Mouse (Mus musculus): Measurements from ENCODE around the gene Lamtor1. TPM values are rescaled to one million over a fixed set of nuclear protein-coding genes. Genes with fewer than 3 reads are reported as not detected.

Gene Lamtor1
- polyA plus RNA-seq (2015; fragmentation: Nextera tagmentation; extraction: Ambion mirVana): 147 and 149 TPM in 2 replicates

GRCm38 (mm10) chr7:101905561-101906286, at the start of gene Lamtor1:
Lamtor1 (plus strand) TSS chr7:101905904.
- H3K4me2 ChIP-seq (ENCODE audit: low read depth, low read length): peak within 1 kb of the TSS; percentile 81
- peak; percentile 98 for ATAC-seq (ENCODE audit: insufficient read depth, low FRiP score)

GRCm38 (mm10) chr7:101857094-101857493, 48.6 kb upstream of the Lamtor1 start, which contains the start of gene Folr2:
Folr2 (minus strand) TSS chr7:101857194.
- Histone ChIP-seq H3K9ac (ENCODE audit: low read length) (no peak within 1 kb of the TSS), H3K36me3 (ENCODE audit: control insufficient read depth, insufficient read depth, low read length) (no peaks in the 10 kb centered on the region), H3K4me1 (ENCODE audit: control insufficient read depth, insufficient read depth, low read length) (no peaks in the 10 kb centered on the region; the same call in 1 of the 2 replicates), H3K4me3 (replicated peaks; ENCODE audit: low read length) (no peak within 1 kb of the TSS), H3K27ac (ENCODE audit: low read length) (no peak within 1 kb of the TSS), H3K27me3 (ENCODE audit: control insufficient read depth, insufficient read depth, low read length) (no peaks in the 10 kb centered on the region), H3K4me2 (ENCODE audit: low read depth, low read length) (no peak within 1 kb of the TSS), H3K9me3 (replicated peaks; ENCODE audit: control insufficient read depth, low read length) (no peaks in the 10 kb centered on the region)
- ATAC-seq (ENCODE audit: insufficient read depth, low FRiP score): no peak
- WGBS: 84% methylated on average over 4 of the region's 4 CpGs

More at GRCm38 (mm10) chr7:101905561-101906286, at the start of gene Lamtor1:
- peak within 1 kb of the TSS; percentile 96 for H3K27ac ChIP-seq (ENCODE audit: low read length)
- H3K9ac ChIP-seq (ENCODE audit: low read length): peak within 1 kb of the TSS; percentile 97
- peaks cover 20% of the 10 kb centered on the region for H3K4me1 ChIP-seq (ENCODE audit: control insufficient read depth, insufficient read depth, low read length)
- WGBS: under 1% methylated on average over 61 of the region's 61 CpGs
- H3K27me3 ChIP-seq (ENCODE audit: control insufficient read depth, insufficient read depth, low read length): no peaks in the 10 kb centered on the region
- peak within 1 kb of the TSS; percentile 82 for H3K4me3 ChIP-seq (replicated peaks; ENCODE audit: low read length)
- no peaks in the 10 kb centered on the region for H3K9me3 ChIP-seq (replicated peaks; ENCODE audit: control insufficient read depth, low read length)
- H3K36me3 ChIP-seq (ENCODE audit: control insufficient read depth, insufficient read depth, low read length): no peaks in the 10 kb centered on the region

DNA sequence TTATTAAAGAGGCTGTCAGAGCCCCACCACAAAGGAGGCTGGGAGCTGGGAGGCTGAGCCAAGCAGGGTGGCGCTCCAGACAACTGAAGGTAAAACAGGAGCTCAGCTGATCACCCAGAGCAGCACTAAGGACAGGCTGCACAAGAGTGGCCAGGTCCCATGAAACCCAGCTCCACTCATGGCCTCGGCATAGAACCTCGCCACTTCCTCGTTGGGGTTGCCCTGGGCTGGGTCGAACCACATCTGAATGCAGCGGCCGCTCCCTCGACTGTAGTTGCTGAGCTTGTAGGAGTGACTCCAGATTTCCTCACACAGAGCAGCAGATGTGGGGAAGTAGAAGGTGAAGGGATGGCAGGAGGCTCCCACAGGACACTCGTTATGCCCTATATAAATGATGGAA, 47.3 kb upstream of the Lamtor1 start:
- no peaks in the 10 kb centered on the region for H3K9me3 ChIP-seq (replicated peaks; ENCODE audit: control insufficient read depth, low read length)
- no peak overlapping the region for H3K4me2 ChIP-seq (ENCODE audit: low read depth, low read length)
- 67% methylated on average over 9 of the region's 9 CpGs for WGBS
- no peaks in the 10 kb centered on the region for H3K27me3 ChIP-seq (ENCODE audit: control insufficient read depth, insufficient read depth, low read length)
- no peaks in the 10 kb centered on the region; the same call in 1 of the 2 replicates for H3K4me1 ChIP-seq (ENCODE audit: control insufficient read depth, insufficient read depth, low read length)
- H3K4me3 ChIP-seq (replicated peaks; ENCODE audit: low read length): no peak overlapping the region
- no peak for ATAC-seq (ENCODE audit: insufficient read depth, low FRiP score)
- no peak overlapping the region for H3K9ac ChIP-seq (ENCODE audit: low read length)
- 0 out of 2 replicates have a peak overlapping the region, but pooled peaks have one; percentile 23 for H3K27ac ChIP-seq (ENCODE audit: low read length)
- no peaks in the 10 kb centered on the region for H3K36me3 ChIP-seq (ENCODE audit: control insufficient read depth, insufficient read depth, low read length)

DNA sequence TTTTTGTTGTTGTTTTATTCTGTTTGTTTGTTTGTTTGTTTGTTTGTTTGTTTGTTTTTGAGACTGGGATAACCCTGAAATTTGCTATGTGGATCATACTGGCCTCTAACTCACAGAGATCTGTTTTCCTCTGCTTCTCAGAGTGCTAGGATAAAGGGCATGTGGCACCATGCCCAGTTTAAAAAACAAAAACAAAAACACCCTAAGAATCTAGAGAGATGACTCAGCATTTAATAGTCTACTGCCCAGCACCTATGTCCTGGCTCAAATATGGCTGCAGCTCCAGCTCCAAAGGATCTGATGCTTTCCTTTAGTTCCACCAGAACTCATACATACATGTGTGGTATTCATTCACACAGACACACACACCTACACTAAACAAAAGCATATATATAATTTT, 44.7 kb upstream of the Lamtor1 start:
- Histone ChIP-seq H3K4me1 (ENCODE audit: control insufficient read depth, insufficient read depth, low read length) (no peaks in the 10 kb centered on the region; the same call in 1 of the 2 replicates), H3K9ac (ENCODE audit: low read length) (no peak overlapping the region), H3K4me2 (ENCODE audit: low read depth, low read length) (no peak overlapping the region), H3K4me3 (replicated peaks; ENCODE audit: low read length) (no peak overlapping the region), H3K27ac (ENCODE audit: low read length) (no peak overlapping the region), H3K9me3 (replicated peaks; ENCODE audit: control insufficient read depth, low read length) (no peaks in the 10 kb centered on the region), H3K27me3 (ENCODE audit: control insufficient read depth, insufficient read depth, low read length) (no peaks in the 10 kb centered on the region), H3K36me3 (ENCODE audit: control insufficient read depth, insufficient read depth, low read length) (no peaks in the 10 kb centered on the region)
- ATAC-seq (ENCODE audit: insufficient read depth, low FRiP score): no peak

DNA sequence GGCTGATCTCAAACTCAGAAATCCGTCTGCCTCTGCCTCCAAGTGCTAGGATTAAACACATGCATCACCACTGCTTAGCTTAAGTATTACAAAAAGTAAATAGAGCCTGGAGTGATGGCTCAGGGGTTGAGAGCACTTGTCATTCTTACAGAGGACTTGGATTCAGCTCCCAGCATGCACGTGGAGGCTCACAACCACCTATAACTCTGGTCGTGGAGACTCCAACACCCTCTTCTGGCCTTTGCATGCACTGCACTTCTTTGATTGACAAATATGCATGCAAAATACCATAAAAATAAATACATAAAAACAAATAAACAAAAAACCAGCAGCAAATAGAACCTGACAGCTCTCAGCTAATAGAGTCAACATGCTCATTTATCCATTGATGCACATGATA, 43.4 kb upstream of the Lamtor1 start:
- H3K27ac ChIP-seq (ENCODE audit: low read length): no peak overlapping the region
- H3K4me1 ChIP-seq (ENCODE audit: control insufficient read depth, insufficient read depth, low read length): no peaks in the 10 kb centered on the region; the same call in 1 of the 2 replicates
- no peaks in the 10 kb centered on the region for H3K36me3 ChIP-seq (ENCODE audit: control insufficient read depth, insufficient read depth, low read length)
- 61% methylated on average over 3 of the region's 3 CpGs for WGBS
- H3K27me3 ChIP-seq (ENCODE audit: control insufficient read depth, insufficient read depth, low read length): no peaks in the 10 kb centered on the region
- no peak overlapping the region for H3K9ac ChIP-seq (ENCODE audit: low read length)
- ATAC-seq (ENCODE audit: insufficient read depth, low FRiP score): no peak
- H3K4me3 ChIP-seq (replicated peaks; ENCODE audit: low read length): no peak overlapping the region
- no peaks in the 10 kb centered on the region for H3K9me3 ChIP-seq (replicated peaks; ENCODE audit: control insufficient read depth, low read length)
- H3K4me2 ChIP-seq (ENCODE audit: low read depth, low read length): no peak overlapping the region

DNA sequence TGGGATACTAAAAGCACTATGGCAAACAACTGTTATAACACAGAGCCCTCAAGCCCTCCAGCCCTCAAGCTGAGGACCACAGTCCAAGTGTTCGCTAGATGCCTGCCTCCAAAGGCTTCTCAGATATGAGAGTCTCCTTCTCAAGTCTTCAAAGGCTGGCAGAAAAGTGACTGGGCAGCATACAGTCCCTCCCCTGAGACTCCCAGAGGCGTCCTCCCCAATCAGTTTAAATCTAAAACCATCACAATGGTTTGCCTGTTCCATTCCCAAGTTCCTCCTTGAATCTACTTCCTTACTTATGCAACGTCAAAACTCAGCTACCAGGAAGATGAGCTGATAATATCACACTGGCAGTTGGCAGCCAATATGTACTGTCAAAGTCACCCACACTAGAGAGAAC, 42.3 kb upstream of the Lamtor1 start, which contains the start of gene Anapc15:
Anapc15 (plus strand) TSS at position 301 of the 400 bp plus-strand sequence.
- Histone ChIP-seq H3K9ac (ENCODE audit: low read length) (no peak within 1 kb of the TSS), H3K9me3 (replicated peaks; ENCODE audit: control insufficient read depth, low read length) (no peaks in the 10 kb centered on the region), H3K27me3 (ENCODE audit: control insufficient read depth, insufficient read depth, low read length) (no peaks in the 10 kb centered on the region), H3K4me1 (ENCODE audit: control insufficient read depth, insufficient read depth, low read length) (no peaks in the 10 kb centered on the region; the same call in 1 of the 2 replicates), H3K4me2 (ENCODE audit: low read depth, low read length) (no peak within 1 kb of the TSS), H3K27ac (ENCODE audit: low read length) (no peak within 1 kb of the TSS), H3K4me3 (replicated peaks; ENCODE audit: low read length) (no peak within 1 kb of the TSS), H3K36me3 (ENCODE audit: control insufficient read depth, insufficient read depth, low read length) (no peaks in the 10 kb centered on the region)
- 65% methylated on average over 3 of the region's 3 CpGs for WGBS
- ATAC-seq (ENCODE audit: insufficient read depth, low FRiP score): no peak

DNA sequence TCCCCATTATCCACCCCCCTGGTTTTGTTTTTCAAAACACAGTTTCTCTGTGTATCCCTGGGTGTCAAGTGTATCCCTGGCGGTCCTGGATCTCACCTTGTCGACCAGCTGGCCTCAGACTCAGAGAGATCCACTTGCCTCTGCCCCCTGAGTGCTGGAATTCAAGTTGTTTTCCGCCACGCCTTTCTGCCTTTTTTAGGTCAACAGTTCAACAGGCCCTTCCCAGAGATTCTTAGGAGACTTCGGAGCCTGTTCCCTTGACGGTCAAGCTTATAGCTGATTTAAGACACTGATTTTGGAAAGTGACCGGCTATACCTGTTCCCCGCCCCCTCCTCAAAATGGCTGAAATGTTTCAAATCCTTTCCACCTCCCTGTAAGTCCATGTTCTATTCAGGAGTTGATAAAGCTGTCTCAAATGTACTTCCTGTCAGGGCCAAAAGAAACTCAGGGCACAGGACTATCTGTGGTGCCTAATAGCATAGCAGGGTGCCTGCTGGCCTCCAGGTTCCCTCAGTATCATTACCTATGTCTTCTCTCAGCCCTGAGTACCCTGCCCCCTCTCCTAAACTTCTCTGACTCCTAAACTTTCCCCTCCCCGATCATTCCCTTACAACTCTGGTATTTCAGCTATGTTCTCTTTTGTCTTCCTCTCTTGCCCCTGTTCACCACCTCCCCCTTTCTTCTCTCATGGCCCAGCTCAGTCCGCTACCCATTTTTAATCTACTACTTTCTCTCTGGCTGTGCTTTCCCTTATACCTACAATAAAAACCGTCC, 39.0 kb upstream of the Lamtor1 start:
- Histone ChIP-seq H3K27me3 (ENCODE audit: control insufficient read depth, insufficient read depth, low read length) (no peaks in the 10 kb centered on the region), H3K4me3 (replicated peaks; ENCODE audit: low read length) (no peak overlapping the region), H3K9ac (ENCODE audit: low read length) (no peak overlapping the region), H3K36me3 (ENCODE audit: control insufficient read depth, insufficient read depth, low read length) (no peaks in the 10 kb centered on the region), H3K27ac (ENCODE audit: low read length) (no peak overlapping the region), H3K4me1 (ENCODE audit: control insufficient read depth, insufficient read depth, low read length) (no peaks in the 10 kb centered on the region), H3K9me3 (replicated peaks; ENCODE audit: control insufficient read depth, low read length) (no peaks in the 10 kb centered on the region), H3K4me2 (ENCODE audit: low read depth, low read length) (no peak overlapping the region)
- ATAC-seq (ENCODE audit: insufficient read depth, low FRiP score): no peak
- 77% methylated on average over 11 of the region's 11 CpGs for WGBS

DNA sequence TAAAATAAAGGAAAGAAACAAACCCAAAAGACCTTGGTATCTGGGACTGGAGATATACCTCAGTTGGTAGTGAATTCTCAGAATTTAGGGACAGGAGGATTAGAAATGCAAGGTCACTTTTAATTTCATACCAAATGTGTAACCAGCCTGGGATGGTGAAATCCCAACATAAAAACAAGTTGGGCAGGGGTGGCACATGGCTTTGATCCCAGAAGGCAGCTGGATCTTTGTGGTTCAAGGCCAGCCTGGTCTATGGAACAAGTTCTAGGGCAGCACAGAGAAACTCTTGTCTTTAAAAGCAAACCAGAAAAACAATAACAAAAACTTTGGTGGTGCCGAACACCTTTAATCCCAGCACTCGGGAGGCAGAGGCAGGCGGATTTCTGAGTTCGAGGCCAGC, 38.2 kb upstream of the Lamtor1 start:
- ATAC-seq (ENCODE audit: insufficient read depth, low FRiP score): no peak
- 91% methylated on average over 4 of the region's 4 CpGs for WGBS
- H3K27me3 ChIP-seq (ENCODE audit: control insufficient read depth, insufficient read depth, low read length): no peaks in the 10 kb centered on the region

More for the DNA sequence above, 38.2 kb upstream of the Lamtor1 start:
- H3K4me2 ChIP-seq (ENCODE audit: low read depth, low read length): no peak overlapping the region
- no peaks in the 10 kb centered on the region for H3K36me3 ChIP-seq (ENCODE audit: control insufficient read depth, insufficient read depth, low read length)
- H3K4me1 ChIP-seq (ENCODE audit: control insufficient read depth, insufficient read depth, low read length): no peaks in the 10 kb centered on the region
- no peak overlapping the region for H3K9ac ChIP-seq (ENCODE audit: low read length)
- H3K9me3 ChIP-seq (replicated peaks; ENCODE audit: control insufficient read depth, low read length): no peaks in the 10 kb centered on the region
- H3K4me3 ChIP-seq (replicated peaks; ENCODE audit: low read length): no peak overlapping the region
- H3K27ac ChIP-seq (ENCODE audit: low read length): no peak overlapping the region
